Mouse (Mus musculus) CD4-positive, CD25-positive, alpha-beta regulatory T cell, adult 2 months (primary cell): ENCODE data around the gene E130308A19Rik.

ENCODE experiments used
- DNase-seq: peaks from one replicate; pipeline ENCODE4 v3.0.0-alpha.2; 2012; ENCODE audit warnings: low read depth, low spot score

The E130308A19Rik gene

DNA sequence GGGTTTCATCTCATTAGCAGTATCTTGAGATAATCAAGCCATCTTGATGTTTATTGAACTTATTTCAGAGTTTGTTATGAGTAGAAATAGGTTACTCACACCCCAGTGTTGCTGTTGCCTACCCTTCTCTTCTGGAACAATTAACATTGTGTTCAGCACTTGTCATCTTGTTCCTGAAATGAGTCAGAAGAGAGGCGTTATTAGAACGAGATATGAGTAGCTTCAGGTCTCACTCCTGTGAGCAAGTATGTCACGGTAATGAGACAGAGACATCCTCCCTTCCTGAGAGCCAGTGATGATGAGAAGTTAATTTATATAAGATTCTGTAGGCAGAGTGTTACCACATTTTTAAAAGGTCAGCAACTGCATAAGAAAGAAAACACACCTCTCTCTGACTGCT, 56.5 kb downstream of the E130308A19Rik start:
- DNase-seq = peak; percentile 71

DNA sequence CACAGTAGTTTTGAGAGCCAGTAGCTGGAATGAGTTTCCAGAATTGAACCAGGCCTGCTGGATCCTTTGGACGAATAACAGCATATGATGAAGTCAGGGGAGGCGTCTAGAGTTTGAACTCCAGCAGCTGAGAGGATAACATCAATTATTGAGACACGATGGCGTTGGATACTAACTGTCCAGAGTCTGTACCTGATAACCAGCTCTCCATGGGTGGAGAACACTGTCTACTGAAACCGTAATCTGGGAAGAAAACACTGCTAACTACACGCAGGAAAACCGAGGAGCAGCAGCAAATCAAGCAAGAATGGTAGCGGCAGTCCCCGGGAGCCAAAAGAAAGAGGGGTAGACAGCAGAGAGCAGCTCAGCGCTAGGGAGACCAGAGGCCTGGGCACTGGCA, 56.9 kb downstream of the E130308A19Rik start:
- no peak for DNase-seq

DNA sequence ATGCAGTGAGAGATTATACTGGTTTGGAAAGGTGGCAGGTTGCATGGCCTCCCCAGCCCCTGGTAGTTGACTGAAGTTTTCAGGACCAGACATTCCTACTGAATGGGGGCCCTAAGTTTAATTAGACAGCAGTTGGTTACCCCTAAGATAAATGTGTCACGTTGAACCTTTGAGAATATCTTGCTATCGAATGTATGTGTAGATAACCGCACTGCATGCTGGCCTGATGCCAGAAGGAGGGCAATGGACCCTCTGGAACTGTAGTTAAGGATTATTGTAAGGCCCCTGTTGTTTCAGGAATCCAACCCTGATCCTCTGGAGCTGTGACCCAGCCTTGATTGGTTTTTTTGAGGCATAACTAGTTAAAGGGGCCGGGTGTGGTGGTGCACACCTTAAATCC, 58.3 kb downstream of the E130308A19Rik start:
- no peak for DNase-seq

DNA sequence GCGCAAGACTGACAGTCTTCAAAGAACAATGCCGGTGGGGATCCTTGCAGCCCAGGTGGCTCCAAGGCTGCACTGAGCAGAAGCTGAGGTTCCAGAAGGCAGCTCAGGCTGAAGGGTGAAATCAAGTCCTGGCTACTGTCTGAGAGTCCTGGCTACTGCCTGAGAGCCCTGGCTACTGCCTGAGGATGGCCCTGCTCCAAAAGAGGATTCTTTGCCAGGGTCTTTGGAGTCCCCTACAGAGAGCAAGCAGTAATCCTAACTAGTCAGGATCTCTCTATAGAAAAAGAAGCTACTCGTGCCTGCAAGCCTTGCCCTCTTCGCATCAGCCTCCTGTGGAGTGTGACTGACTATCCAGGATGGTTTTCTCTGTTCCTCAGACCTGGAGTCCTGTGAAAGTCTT, 60.7 kb downstream of the E130308A19Rik start:
- DNase-seq = no peak

DNA sequence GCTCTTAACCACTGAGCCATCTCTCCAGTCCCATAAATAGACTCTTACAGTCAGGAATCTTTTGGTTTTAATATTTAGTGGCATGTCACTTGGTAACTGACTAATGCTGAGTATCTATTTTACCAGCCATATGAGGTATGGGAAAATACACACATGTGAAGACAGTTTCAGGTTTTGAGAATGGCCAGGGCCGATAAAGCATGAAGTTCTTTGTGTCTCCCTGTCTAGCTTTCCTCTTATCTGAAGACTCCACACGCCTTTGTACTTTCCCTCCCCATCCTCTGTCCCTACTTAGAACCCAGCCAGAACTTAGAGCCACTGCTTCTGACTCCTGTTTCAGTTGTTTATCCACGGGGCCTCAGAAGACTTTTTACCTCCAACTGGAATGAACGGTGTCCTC, 63.0 kb downstream of the E130308A19Rik start:
- DNase-seq = no peak

DNA sequence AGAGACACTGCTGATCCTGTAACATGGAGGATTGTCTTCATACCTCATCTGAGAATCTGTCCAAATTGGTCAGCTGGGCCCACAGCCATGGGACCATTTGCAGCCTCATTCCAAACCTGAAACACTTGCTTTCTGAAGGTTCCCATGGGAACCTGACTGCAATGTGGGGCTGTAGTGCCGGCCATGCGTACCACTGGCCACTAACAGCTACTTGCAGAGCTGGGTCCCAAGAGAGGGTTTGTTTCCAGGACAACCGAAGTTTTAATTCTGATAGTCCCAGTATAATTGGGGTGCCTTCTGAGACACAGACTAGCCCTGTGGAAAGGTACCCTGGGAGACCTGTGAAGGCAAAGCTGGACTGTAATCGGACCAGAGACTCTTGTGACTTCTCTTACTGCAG, 64.1 kb downstream of the E130308A19Rik start:
- no peak for DNase-seq

DNA sequence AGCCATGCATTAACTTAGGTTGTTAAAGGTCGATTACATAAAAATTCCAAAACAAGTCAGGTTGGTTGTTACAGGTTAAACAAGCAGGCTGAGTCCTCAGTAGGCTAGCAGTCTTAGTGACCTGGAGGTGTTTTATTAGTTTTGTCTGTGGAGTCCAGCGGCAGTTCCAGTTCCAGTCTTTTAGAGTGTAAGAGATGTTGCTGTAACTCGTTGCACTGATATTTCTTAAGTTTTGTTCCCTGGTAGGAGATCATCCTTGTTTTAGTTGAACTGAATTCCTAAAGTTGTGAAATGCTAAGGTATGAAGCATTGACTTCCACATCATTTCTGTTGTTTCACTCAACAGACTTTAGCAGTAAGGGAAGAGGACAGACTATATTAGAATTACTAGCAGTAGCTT, 70.8 kb downstream of the E130308A19Rik start:
- DNase-seq = no peak

DNA sequence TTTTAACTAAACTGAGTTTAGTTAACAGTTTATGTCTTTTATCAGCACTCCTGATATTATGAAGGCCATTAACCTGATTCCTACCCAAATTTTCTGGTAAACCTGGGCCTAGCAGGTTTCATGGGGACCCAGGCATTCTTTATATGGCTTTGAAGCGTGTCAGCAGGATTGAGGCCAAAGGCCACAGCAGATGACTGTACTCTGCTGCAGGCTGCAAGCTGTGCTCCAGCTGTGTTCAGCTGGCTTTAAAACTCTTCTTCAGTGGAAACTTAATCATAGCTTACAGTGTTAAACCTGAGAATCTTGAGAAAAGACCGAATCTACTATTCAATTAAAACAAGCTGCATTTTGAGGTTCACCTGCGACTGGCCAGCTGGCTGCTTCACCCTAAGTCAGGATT, 71.9 kb downstream of the E130308A19Rik start:
- DNase-seq = no peak

DNA sequence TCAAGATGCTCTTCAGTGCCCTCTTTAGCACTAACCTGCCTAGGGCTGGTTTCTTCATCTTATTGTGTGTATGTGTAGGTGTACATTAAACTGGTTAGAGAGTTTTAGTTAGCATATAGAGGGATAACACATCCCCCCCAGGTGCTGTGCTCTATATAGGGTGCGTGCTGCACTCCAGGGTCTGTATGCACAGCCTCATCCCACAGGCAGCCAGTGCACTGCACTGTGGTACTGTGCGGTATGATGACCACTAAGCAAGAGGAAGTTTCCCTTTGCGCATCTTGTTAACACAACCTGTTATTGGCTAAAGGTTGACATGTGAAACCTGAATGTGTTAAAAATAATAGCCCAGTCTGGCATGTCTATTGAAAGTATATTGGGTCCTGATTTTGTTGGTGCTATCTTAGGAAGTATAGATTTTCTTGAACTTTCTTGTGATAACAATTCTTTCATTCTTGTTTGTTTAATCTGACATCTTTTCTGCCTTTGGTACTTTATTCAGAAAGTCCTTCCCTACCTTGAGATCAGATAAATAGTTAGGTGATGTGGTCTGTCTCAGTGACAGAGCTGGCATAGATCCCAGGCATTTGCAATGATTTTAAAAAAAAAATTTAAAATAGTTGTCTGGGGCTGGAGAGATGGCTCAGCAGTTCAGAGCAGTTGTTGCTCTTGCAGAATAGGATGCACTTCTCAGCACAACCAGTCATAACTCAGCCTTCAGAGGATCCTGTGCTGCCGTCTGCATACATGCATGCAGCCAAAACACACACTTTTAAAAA, 73.2 kb downstream of the E130308A19Rik start:
- no peak for DNase-seq

DNA sequence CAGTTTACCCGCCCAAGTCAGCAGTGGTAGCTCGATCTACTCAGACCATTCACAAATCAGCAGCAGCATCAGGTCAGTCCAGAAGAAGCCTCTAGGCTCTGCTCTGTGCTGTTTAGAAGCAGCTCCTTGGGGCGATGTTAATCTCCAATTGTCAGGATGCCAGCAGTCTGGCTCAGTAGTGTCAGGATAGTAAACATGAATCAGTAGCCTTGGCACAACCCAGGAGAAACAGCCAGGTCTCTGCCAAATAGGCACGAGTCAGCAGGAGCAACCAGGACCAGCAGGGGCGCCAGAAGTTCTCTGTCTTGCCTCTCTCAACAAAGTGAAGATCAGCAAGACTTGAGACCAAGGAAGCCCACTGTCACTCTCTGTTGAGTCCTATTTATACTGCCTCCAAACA, 83.3 kb downstream of the E130308A19Rik start:
- no peak for DNase-seq

DNA sequence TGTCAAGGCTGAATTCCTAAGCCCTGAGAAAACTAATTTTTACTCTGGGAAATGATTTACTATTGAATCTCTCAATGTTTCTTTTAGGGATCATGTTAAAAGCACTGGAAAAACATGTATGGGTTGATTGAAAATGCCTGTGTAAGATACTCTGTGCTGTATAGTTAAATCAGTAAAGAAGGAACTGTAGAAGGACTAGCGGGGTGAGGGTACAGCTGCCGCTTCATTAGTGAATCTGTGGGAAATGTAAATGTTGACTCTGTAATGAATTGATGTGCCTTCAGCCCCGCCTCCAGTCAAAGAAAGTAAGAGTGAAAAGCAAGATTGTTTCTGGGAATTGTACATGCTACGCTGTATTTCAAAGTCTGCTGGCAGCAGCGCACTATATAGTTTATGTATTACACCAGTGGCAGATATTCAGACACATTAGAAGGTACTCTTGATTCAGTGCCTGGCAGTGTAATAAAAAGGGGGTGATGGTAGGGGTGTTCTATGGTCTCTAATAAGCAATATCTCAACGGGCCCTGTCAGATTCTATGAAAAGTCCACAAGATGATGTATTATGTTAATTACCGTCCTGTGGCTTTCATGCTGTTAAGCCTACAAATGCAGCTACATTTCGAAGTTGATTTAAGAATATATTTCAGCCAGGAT, 84.9 kb downstream of the E130308A19Rik start:
- DNase-seq = no peak

DNA sequence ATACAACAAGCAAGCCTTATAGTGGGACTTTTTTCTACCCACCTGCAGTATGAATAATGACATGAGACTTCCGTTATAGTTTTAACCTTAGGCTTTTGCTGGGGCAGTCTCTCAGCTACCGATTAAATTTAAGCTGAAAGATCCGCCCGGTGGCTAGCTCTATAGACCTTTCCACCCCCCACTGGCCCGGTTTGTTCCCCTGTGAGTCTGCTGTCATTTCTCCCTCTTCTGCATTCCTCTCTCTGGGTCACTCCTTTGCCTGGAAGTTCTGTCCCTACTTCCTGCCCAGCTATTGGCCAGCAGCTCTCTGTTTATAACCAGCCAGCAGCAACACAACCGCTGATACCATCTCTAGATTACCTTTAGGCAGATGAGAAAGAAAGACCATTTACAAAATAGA, 86.4 kb downstream of the E130308A19Rik start:
- DNase-seq = no peak

DNA sequence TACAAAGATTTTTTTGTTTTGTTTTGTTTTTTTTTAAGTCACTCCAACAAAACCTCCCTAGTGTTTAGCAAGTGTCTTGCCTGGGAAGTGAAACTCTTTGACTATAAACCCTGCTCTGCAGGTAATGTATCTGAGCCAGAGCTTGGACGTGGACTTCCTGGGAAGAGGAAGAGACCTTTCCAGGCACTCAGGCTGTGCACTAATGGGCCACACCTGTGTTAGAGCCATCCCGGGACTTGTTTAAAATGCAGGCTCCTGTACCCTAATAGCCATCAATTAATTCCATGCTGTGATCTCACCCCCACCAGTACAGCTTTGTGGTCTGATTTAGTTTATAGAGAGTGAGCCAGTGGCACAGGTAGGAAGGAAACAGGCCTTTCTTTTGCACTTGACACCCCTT, 86.9 kb downstream of the E130308A19Rik start:
- no peak for DNase-seq

DNA sequence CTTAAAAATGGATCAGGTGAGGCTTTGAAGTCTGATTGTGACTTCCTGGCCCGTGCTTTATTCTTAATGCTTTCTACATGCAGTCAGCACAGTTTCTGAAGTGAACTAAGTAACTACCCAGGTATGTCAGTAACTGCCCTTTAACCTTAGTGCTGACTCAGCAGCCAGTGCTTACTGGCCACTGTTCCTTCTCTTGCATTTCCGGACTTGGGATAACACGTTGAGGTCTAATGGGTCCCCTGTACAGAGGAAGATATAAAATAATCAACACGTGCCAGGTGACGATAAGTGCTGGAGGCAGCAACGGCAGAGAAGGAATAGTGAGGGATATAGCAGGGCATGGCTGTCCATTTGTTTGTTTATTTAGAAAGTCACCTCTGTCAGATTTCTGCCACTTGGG, 88.5 kb downstream of the E130308A19Rik start:
- DNase-seq = no peak

DNA sequence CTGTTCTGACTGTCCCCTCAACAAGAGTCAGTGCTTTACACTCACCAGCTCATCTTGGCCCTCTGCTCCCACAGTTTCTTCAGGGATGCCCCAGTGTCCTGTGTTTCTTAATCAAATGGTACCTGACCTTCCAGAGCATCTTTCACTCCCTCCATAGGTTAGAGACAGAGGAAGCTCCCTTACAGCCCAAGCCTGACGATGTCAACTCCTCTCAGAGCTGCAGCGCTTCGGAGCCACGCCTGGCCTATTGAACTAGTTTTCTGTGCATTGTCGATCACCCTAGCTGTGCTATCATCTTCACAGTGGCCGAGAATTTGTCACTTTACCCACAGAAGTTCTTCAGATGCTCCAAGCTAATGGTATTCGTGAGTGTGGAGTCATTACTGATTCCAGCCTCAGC, 88.9 kb downstream of the E130308A19Rik start:
- no peak for DNase-seq

DNA sequence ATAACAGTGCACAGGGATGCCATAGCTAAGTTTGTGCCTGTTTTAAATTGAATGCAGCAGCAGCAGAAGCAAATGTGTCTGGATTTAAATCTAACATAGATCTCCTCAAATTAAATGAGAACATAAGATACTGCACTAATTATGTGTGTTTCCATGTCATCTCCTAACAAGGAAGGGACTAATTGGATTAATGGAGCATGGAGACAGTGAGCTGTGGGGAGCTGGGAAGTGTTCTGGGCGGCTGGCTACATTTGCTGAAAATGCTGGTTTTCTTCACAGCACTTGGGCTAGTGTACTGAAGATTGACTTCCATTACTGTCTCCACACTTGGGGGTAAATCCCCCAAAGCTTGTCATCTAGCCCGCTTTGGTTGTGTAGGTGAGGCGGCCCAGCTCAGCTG, 89.5 kb downstream of the E130308A19Rik start:
- DNase-seq = no peak

DNA sequence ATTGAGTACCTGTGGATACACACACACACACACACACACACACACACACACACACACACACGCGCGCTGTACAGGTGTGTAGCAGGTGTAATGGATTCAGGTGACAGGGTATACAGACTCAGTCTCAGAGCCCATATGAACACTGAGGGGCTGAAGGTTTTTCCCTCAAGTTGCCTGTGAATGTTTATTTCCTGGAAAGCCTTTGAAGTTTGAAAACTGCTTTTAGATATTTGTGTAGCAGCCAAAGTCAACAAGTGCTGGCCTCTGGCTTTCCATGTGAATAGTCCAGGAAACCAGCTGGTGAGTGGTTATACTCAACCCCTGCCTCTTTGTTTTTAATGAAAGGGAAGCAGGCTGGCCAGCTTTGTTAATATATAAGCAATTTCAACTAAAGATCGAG, 91.3 kb downstream of the E130308A19Rik start:
- no peak for DNase-seq

DNA sequence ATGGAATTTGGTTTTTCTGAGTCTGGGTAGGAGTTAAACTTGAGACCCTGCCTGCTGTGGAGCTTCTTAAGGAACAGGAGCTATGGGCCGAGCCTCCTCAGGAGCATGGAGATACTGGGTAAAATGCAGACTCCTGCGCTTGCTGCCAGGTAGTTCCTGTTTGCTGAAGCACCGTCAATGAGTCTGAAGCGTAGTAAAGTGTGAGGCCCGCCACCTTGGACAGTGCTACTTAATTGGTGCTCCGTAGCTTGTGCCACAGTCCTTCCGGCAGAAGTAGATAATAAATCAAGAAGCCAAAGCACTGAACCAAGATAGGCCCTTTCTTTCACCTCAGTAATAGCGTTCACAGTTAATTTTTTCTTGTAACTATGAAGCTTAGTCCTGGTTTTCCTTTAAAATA, 92.5 kb downstream of the E130308A19Rik start:
- DNase-seq = no peak

DNA sequence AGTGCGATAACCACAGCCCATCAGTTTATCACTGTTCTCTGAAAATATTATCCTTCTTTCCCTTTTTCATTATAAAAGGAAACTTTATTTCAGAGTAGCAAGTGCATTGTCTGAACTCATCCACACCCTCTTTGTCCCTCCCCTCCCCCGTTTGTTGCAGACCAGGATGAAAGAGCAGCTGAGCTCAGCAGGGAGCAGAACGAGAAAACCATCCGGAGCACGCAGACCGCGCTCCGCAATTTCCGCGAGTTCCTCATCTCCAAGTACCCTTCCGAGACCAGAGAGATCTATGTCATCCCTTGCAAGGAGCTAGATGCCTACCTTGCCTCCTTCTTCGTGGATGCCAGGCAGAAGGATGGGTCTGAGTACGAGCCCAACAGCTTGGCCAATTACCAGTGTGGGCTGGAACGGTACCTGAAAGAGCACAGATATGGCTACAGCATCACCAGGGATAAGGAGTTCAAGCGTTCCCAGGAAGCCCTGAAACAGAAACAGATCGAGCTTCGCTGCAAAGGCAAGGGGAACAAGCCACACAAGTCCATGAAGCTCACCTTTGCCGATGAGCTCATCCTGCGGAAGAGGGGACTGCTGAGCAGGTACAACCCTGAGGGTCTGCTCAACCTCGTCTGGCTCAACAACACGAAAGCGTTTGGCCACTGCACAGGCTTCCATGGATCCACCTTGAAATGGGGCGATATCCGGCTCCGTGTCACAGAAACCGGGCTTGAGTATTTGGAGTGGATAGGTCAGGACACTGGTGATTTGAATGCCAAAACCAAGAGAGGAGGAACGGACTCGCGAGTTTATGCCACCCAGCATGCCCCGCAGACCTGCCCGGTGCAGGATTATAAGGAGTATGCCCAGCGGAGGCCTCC, 93.7 kb downstream of the E130308A19Rik start:
- DNase-seq = no peak

DNA sequence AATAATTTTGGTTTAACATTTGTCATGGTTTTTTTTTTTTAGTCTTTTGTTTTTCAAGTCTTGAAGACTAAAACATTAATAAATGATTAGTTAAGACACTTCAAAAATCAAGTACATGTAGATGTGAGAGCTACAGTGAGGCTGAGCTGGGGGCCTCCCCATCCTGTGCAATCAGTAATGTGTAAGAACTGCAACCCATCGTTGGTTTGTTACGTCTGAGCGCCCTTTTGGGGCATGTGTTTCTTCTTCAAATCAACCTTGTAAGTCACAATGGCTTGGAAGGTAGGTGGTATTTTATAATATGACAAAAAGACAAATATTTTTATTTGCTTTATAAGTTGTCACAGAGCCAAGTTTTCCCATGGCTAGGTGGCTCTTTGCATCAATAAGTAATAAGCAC, 95.8 kb downstream of the E130308A19Rik start:
- DNase-seq = no peak

DNA sequence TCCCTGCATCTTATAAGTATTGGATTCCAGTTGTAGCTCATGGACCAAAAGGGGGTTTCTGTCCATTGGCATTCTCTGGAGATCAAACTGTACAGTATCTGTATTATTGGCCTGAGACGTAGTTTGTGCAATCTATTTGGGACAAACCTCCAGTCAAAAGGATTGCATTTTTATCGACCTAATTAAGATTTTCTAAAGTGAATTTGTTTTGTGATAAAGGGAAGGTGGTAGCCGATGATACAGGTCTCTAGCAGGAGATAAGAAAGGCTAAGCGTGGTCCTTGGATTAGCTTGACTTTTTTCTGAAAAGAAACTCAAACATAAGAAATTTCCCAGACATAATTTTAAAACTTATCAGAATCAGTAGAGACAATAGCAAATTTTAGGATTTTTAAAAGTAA, 99.6 kb downstream of the E130308A19Rik start:
- DNase-seq = no peak

DNA sequence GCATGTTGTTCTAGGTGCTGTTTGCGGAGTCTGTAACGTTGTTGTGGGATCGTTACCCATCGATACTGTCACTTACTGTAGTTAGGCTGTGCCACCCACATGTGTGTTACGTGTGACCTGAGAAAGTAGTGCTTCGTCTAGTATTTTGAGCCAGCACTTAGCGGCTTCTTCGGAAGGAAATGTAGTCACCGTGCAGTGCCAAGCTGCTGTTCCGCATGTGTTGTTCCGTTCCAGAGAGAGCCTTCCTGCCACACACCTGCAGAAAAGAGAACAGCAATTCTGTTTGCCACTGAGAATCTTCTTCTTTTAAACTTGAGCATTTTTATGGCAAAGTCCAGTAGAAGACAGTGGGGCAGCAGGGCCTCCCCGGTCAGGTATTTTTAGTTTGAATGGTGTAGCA, 100.5 kb downstream of the E130308A19Rik start:
- no peak for DNase-seq
